Mouse (Mus musculus): ENCODE data around the gene Ddx3y. TPM values are rescaled to one million over a fixed set of nuclear protein-coding genes. Genes with fewer than 3 reads are reported as not detected.

Ddx3y gene
- not detected for polyA plus RNA-seq (2014; fragmentation: Illumina TruSeq; extraction: RNeasy Lipid Tissue Mini Kit (QIAGEN cat#74804); ENCODE audit: insufficient read depth, low read depth, low replicate concordance)

GRCm38 (mm10) chrY:1286171-1286795 is at the start of gene Ddx3y:
Gene Ddx3y (minus strand): TSS chrY:1286629.

GRCm38 (mm10) chrY:1245426-1245863 is 41.0 kb downstream of the Ddx3y start, which contains the start of gene Uty:
Gene Uty (minus strand): TSS chrY:1245759.

Other genes starting within 250 kb of the Ddx3y start
- gene Uty, start 40.9 kb downstream of the Ddx3y start, polyA plus RNA-seq (2014; fragmentation: Illumina TruSeq; extraction: RNeasy Lipid Tissue Mini Kit (QIAGEN cat#74804); ENCODE audit: insufficient read depth, low read depth, low replicate concordance): not detected
- not detected for gene Usp9y, start 173.2 kb upstream of the Ddx3y start, polyA plus RNA-seq (2014; fragmentation: Illumina TruSeq; extraction: RNeasy Lipid Tissue Mini Kit (QIAGEN cat#74804); ENCODE audit: insufficient read depth, low read depth, low replicate concordance)